Comparison of ENCODE assay signal across 8 mouse cellular contexts in genomic region chr16:23269056-23269983, GRCm38 (mm10). TPM values are rescaled to one million over a fixed set of nuclear protein-coding genes. Genes with fewer than 3 reads are reported as not detected.
A peak's percentile ranks its signal among the peaks of the same experiment; 100 is the strongest.
DNase-seq lines count a peak whose midpoint lies in the region; ATAC-seq lines count a peak whose summit lies in the region.
"Had no signal": no experiment of that assay in that cellular context is flagged by ENCODE, and none has a peak within 500 bp of the region (broad histone marks: within the 10 kb centered on the region; RNA-seq: fewer than 3 reads in every experiment).

No protein-coding gene starts in this region.

- no peak overlapping the region for H3K4me2 ChIP-seq in neural tube, embryonic 13.5 days
- no peak overlapping the region for H3K4me2 ChIP-seq in neural tube, embryonic 15.5 days
- H3K4me2 ChIP-seq in stomach, embryonic 14.5 days (replicated peaks; ENCODE audit: low read depth, low read length), result no peak overlapping the region
- H3K4me2 ChIP-seq: intestine, embryonic 15.5 days had no signal

- no peaks in the 10 kb centered on the region for H3K27me3 ChIP-seq in neural tube, embryonic 13.5 days
- H3K27me3 ChIP-seq in neural tube, embryonic 15.5 days (replicated peaks), result no peaks in the 10 kb centered on the region
- H3K27me3 ChIP-seq in embryonic facial prominence, embryonic 10.5 days (replicated peaks; ENCODE audit: low read depth, poor library complexity, severe bottlenecking), result no peaks in the 10 kb centered on the region
- H3K27me3 ChIP-seq in limb, embryonic 10.5 days (ENCODE audit: low read depth, poor library complexity, severe bottlenecking), result no peaks in the 10 kb centered on the region
- no peaks in the 10 kb centered on the region for H3K27me3 ChIP-seq in stomach, embryonic 14.5 days (ENCODE audit: control insufficient read depth, insufficient read depth, low read length)
- H3K27me3 ChIP-seq: intestine, embryonic 15.5 days had no signal

- H3K36me3 ChIP-seq in neural tube, embryonic 13.5 days, result peaks cover 8% of the 10 kb centered on the region
- H3K36me3 ChIP-seq in neural tube, embryonic 15.5 days, result 0 out of 2 replicates have a peak, but pooled peaks cover 1% of the 10 kb centered on the region
- H3K36me3 ChIP-seq in embryonic facial prominence, embryonic 10.5 days (replicated peaks), result peaks cover 26% of the 10 kb centered on the region
- peaks cover 28% of the 10 kb centered on the region for H3K36me3 ChIP-seq in limb, embryonic 10.5 days
- H3K36me3 ChIP-seq in stomach, embryonic 14.5 days (ENCODE audit: control insufficient read depth, insufficient read depth, low read length), result no peaks in the 10 kb centered on the region
- H3K36me3 ChIP-seq: intestine, embryonic 15.5 days had no signal

- ATAC-seq in neural tube, embryonic 13.5 days (ENCODE audit: low read depth), result peak; percentile 4; the same call in 1 of the 2 replicates
- ATAC-seq in neural tube, embryonic 15.5 days (ENCODE audit: low FRiP score), result no peak
- peak; percentile 47 for ATAC-seq in stomach, embryonic 14.5 days (ENCODE audit: insufficient number of reproducible peaks, insufficient read depth, low FRiP score, low read depth)

- DNase-seq in embryonic facial prominence, embryonic 10.5 days (ENCODE audit: low spot score), result no peak
- no peak for DNase-seq in limb, embryonic 10.5 days (ENCODE audit: low spot score)
- no peak for DNase-seq in frontal cortex, postnatal 36 days (ENCODE audit: low spot score in 2 of 2)
- DNase-seq in embryo, embryonic 11 days, result no peak

- H3K9ac ChIP-seq in neural tube, embryonic 13.5 days, result no peak overlapping the region
- no peak overlapping the region for H3K9ac ChIP-seq in neural tube, embryonic 15.5 days (replicated peaks)
- H3K9ac ChIP-seq in stomach, embryonic 14.5 days (replicated peaks; ENCODE audit: low read depth, low read length), result no peak overlapping the region
- H3K9ac ChIP-seq: intestine, embryonic 15.5 days had no signal

- H3K27ac ChIP-seq in neural tube, embryonic 13.5 days (replicated peaks), result peak overlapping the region; percentile 76; the same call in 1 of the 2 replicates
- no peak overlapping the region for H3K27ac ChIP-seq in neural tube, embryonic 15.5 days (replicated peaks)
- H3K27ac ChIP-seq in embryonic facial prominence, embryonic 10.5 days (replicated peaks), result peak overlapping the region; percentile 84
- peak overlapping the region; percentile 84 for H3K27ac ChIP-seq in limb, embryonic 10.5 days
- H3K27ac ChIP-seq in stomach, embryonic 14.5 days (ENCODE audit: low read length), result no peak overlapping the region; the same call in 1 of the 2 replicates

- H3K4me1 ChIP-seq in neural tube, embryonic 13.5 days (replicated peaks), result peaks cover 68% of the 10 kb centered on the region
- H3K4me1 ChIP-seq in neural tube, embryonic 15.5 days, result peaks cover 20% of the 10 kb centered on the region
- H3K4me1 ChIP-seq in embryonic facial prominence, embryonic 10.5 days, result peaks cover 60% of the 10 kb centered on the region
- H3K4me1 ChIP-seq in limb, embryonic 10.5 days, result peaks cover 44% of the 10 kb centered on the region
- peaks cover 42% of the 10 kb centered on the region for H3K4me1 ChIP-seq in stomach, embryonic 14.5 days (ENCODE audit: control insufficient read depth, insufficient read depth, low read length)

- WGBS in neural tube, embryonic 13.5 days, result 85% methylated on average over 17 of the region's 17 CpGs
- 88% methylated on average over 17 of the region's 17 CpGs for WGBS in neural tube, embryonic 15.5 days
- 77% methylated on average over 17 of the region's 17 CpGs for WGBS in embryonic facial prominence, embryonic 10.5 days
- 78% methylated on average over 17 of the region's 17 CpGs for WGBS in limb, embryonic 10.5 days
- 73% methylated on average over 17 of the region's 17 CpGs for whole genome bisulfite sequencing in stomach, embryonic 14.5 days

- H3K9me3 ChIP-seq in neural tube, embryonic 13.5 days, result no peaks in the 10 kb centered on the region
- H3K9me3 ChIP-seq in neural tube, embryonic 15.5 days (replicated peaks), result no peaks in the 10 kb centered on the region
- H3K9me3 ChIP-seq in embryonic facial prominence, embryonic 10.5 days, result 0 out of 2 replicates have a peak, but pooled peaks cover under 1% of the 10 kb centered on the region
- H3K9me3 ChIP-seq in limb, embryonic 10.5 days (replicated peaks), result no peaks in the 10 kb centered on the region
- no peaks in the 10 kb centered on the region for H3K9me3 ChIP-seq in stomach, embryonic 14.5 days (ENCODE audit: control insufficient read depth, low read depth, low read length)
- H3K9me3 ChIP-seq: intestine, embryonic 15.5 days had no signal

- H3K4me3 ChIP-seq in neural tube, embryonic 13.5 days, result no peak overlapping the region
- no peak overlapping the region for H3K4me3 ChIP-seq in neural tube, embryonic 15.5 days (replicated peaks)
- H3K4me3 ChIP-seq in embryonic facial prominence, embryonic 10.5 days, result peak overlapping the region; percentile 32; the same call in 1 of the 2 replicates
- no peak overlapping the region for H3K4me3 ChIP-seq in limb, embryonic 10.5 days
- H3K4me3 ChIP-seq in stomach, embryonic 14.5 days (ENCODE audit: low read depth, low read length), result no peak overlapping the region
- H3K4me3 ChIP-seq: intestine, embryonic 15.5 days had no signal

RNA-seq across cellular contexts. Expression of gene St6gal1, which starts 44.8 kb away (rescaled TPM):
- polyA plus RNA-seq in neural tube, embryonic 13.5 days (2015; fragmentation: Nextera tagmentation; extraction: Ambion mirVana), result 34.7 and 40.6 TPM in 2 replicates
- polyA plus RNA-seq in neural tube, embryonic 15.5 days (2015; fragmentation: Nextera tagmentation; extraction: Ambion mirVana), result 19.3 and 21.1 TPM in 2 replicates
- polyA plus RNA-seq in embryonic facial prominence, embryonic 10.5 days (2016; fragmentation: Nextera tagmentation; extraction: Ambion mirVana), result 27.3 and 28.9 TPM in 2 replicates
- 23.8 and 26.7 TPM in 2 replicates for polyA plus RNA-seq in limb, embryonic 10.5 days (2016; fragmentation: Nextera tagmentation; extraction: Ambion mirVana)
- polyA plus RNA-seq in stomach, embryonic 14.5 days (2014; fragmentation: Nextera tagmentation; extraction: Ambion mirVana), result 25.6 and 25.7 TPM in 2 replicates

Comparison
In these comparisons a context has a peak if more than half of its experiments do, and no peak if none do; other contexts are left out.
1. H3K27ac ChIP-seq: peak in neural tube, embryonic 13.5 days (single experiment), embryonic facial prominence, embryonic 10.5 days (single experiment) and limb, embryonic 10.5 days (single experiment); none in neural tube, embryonic 15.5 days (single experiment) and stomach, embryonic 14.5 days (single experiment).